Mouse (Mus musculus) CH12.LX (cell line): ENCODE data around the gene Fcnb. TPM values are rescaled to one million over a fixed set of nuclear protein-coding genes. Genes with fewer than 3 reads are reported as not detected.

ENCODE experiments used
- DNase-seq: peaks from one replicate; pipeline ENCODE4 v3.0.0-alpha.2; 2013; ENCODE audit errors: extremely low read depth
- H3K27ac ChIP-seq: 2 replicates; pipeline ENCODE4 v1.5.1; 2012; ENCODE audit warnings: low read depth, mild to moderate bottlenecking, control low read depth, moderate library complexity; ENCODE audit not compliant: insufficient read depth
- H3K27me3 ChIP-seq: replicated peaks from 2 replicates; pipeline ENCODE3; 2012; ENCODE audit warnings: inconsistent platforms
- H3K36me3 ChIP-seq, 2 experiments: replicated peaks in 1 of 2; 2 replicates each; pipeline versions ENCODE3 to v1.6.1; 2012; ENCODE audit warnings: inconsistent platforms in 1 of 2, low read length in 1 of 2, mild to moderate bottlenecking in 1 of 2, mixed read lengths in 1 of 2, moderate library complexity in 1 of 2; ENCODE audit not compliant: control insufficient read depth in 1 of 2, insufficient read depth in 1 of 2
- H3K4me1 ChIP-seq, 2 experiments: 2 replicates each; pipeline ENCODE4 v1.6.1; 2012; ENCODE audit warnings: inconsistent platforms in 1 of 2, moderate library complexity in 1 of 2; ENCODE audit not compliant: insufficient read depth in 2 of 2, control insufficient read depth in 1 of 2
- H3K4me2 ChIP-seq: 2 replicates; pipeline ENCODE4 v1.6.1; 2012; ENCODE audit warnings: low read depth, mild to moderate bottlenecking, control low read depth; ENCODE audit not compliant: poor library complexity, insufficient read depth, severe bottlenecking
- H3K4me3 ChIP-seq, 3 experiments: fragments of 150-350 bp in 1 of 3; sonication (generic) in 1 of 3; replicated peaks in 1 of 3; 2 replicates each; pipeline versions ENCODE3 to v1.5.1; 2011 to 2012; ENCODE audit warnings: low read depth in 2 of 3, low read length in 2 of 3, mild to moderate bottlenecking in 2 of 3, moderate library complexity in 2 of 3, control low read depth in 1 of 3, improper control_type of control experiment in 1 of 3, inconsistent platforms in 1 of 3, mixed read lengths in 1 of 3; ENCODE audit not compliant: poor library complexity in 1 of 3
- H3K79me2 ChIP-seq: replicated peaks from 2 replicates; pipeline ENCODE4 v1.6.1; 2012; ENCODE audit warnings: mild to moderate bottlenecking, moderate library complexity; ENCODE audit not compliant: control insufficient read depth, poor library complexity, insufficient read depth, severe bottlenecking; ENCODE audit errors: extremely low read depth
- H3K9ac ChIP-seq: 2 replicates; pipeline ENCODE4 v1.6.1; 2012; ENCODE audit warnings: low read depth, mild to moderate bottlenecking, control low read depth, moderate library complexity; ENCODE audit not compliant: insufficient read depth
- H3K9me3 ChIP-seq: replicated peaks from 2 replicates; pipeline ENCODE3; 2012; ENCODE audit warnings: low read length, inconsistent platforms, mixed read lengths
- CHD1 ChIP-seq: IDR thresholded peaks from 2 replicates; pipeline ENCODE4 v1.6.1; 2012; ENCODE audit warnings: low read depth, low read length, improper control_type of control experiment, inconsistent platforms
- CHD2 ChIP-seq: IDR thresholded peaks from 2 replicates; pipeline ENCODE4 v1.6.1; 2011; ENCODE audit warnings: low read length, improper control_type of control experiment
- CTCF ChIP-seq, 2 experiments: IDR thresholded peaks in 1 of 2; conservative IDR thresholded peaks in 1 of 2; 2 replicates each; pipeline ENCODE4 v1.5.1; 2011 to 2012; ENCODE audit warnings: low read depth in 2 of 2, low read length in 2 of 2, improper control_type of control experiment in 1 of 2, inconsistent platforms in 1 of 2, mild to moderate bottlenecking in 1 of 2, moderate library complexity in 1 of 2
- EP300 ChIP-seq: IDR thresholded peaks from 2 replicates; pipeline ENCODE4 v1.6.1; 2011; ENCODE audit warnings: low read length, improper control_type of control experiment
- GABPA ChIP-seq: IDR thresholded peaks from 2 replicates; pipeline ENCODE4 v1.6.1; 2012; ENCODE audit warnings: low read depth, low read length, improper control_type of control experiment, inconsistent platforms; ENCODE audit not compliant: insufficient replicate concordance
- IRF4 ChIP-seq: IDR thresholded peaks from 2 replicates; pipeline ENCODE4 v1.6.1; 2014; ENCODE audit warnings: low read depth, mild to moderate bottlenecking, inconsistent platforms, low read length, improper control_type of control experiment
- MAFK ChIP-seq: IDR thresholded peaks from 2 replicates; pipeline ENCODE4 v1.6.1; 2011; ENCODE audit warnings: low read length, improper control_type of control experiment; ENCODE audit not compliant: insufficient replicate concordance
- MAZ ChIP-seq: IDR thresholded peaks from 2 replicates; pipeline ENCODE4 v1.6.1; 2012; ENCODE audit warnings: low read depth, mild to moderate bottlenecking, inconsistent platforms, low read length, improper control_type of control experiment, moderate library complexity
- MYC ChIP-seq: IDR thresholded peaks from 2 replicates; pipeline ENCODE4 v1.6.1; 2011; ENCODE audit warnings: low read depth, mild to moderate bottlenecking, improper control_type of control experiment, low read length
- POLR2A ChIP-seq: IDR thresholded peaks from 2 replicates; pipeline ENCODE4 v1.6.1; 2011; ENCODE audit warnings: low read depth, mild to moderate bottlenecking, improper control_type of control experiment, low read length
- SMC3 ChIP-seq: IDR thresholded peaks from 2 replicates; pipeline ENCODE4 v1.6.1; 2011; ENCODE audit warnings: low read depth, low read length, improper control_type of control experiment
- TBP ChIP-seq: conservative IDR thresholded peaks from 2 replicates; pipeline ENCODE4 v1.6.1; 2011; ENCODE audit warnings: low read depth, low read length, improper control_type of control experiment
- TCF12 ChIP-seq: IDR thresholded peaks from 2 replicates; pipeline ENCODE4 v1.6.1; 2014; ENCODE audit warnings: low read depth, mild to moderate bottlenecking, inconsistent platforms, low read length, improper control_type of control experiment
- USF1 ChIP-seq: IDR thresholded peaks from 2 replicates; pipeline ENCODE4 v1.6.1; 2014; ENCODE audit warnings: low read depth, mild to moderate bottlenecking, inconsistent platforms, low read length, improper control_type of control experiment
- ZC3H11A ChIP-seq: IDR thresholded peaks from 2 replicates; pipeline ENCODE4 v1.6.1; 2012; ENCODE audit warnings: low read depth, mild to moderate bottlenecking, inconsistent platforms, low read length, improper control_type of control experiment
- ZMIZ1 ChIP-seq: IDR thresholded peaks from 2 replicates; pipeline ENCODE4 v1.6.1; 2012; ENCODE audit warnings: low read depth, mild to moderate bottlenecking, inconsistent platforms, low read length, improper control_type of control experiment
- dilution Hi-C: fragments of 300-500 bp; cut with MboI; formaldehyde crosslinking; loops from 2 replicates; pipeline ENCODE4 v1.14.3; 2020; ENCODE audit warnings: low sequenced_read_pairs; ENCODE audit not compliant: extremely low pct_unique_long_range_greater_than_20kb, extremely low pct_ligation_motif_present
- in situ Hi-C: fragments of 300-500 bp; cut with MboI; formaldehyde crosslinking; loops from 3 replicates; pipeline ENCODE4 v1.14.3; 2019; ENCODE audit warnings: low sequenced_read_pairs, low pct_ligation_motif_present, low pct_unique_long_range_greater_than_20kb, mixed read lengths
- polyA plus RNA-seq: library from polyadenylated mRNA; unstranded; fragments of >175 nt; gene quantifications from 2 replicates; pipeline ENCODE4 v1.2.1, GENCODE M21; 2012; ENCODE audit warnings: low read depth; ENCODE audit not compliant: insufficient read length
- total RNA-seq, 2 experiments: library from RNA; depleted of rRNA; stranded (reverse); fragments of 300-350 nt in 1 of 2; fragments of >200 nt in 1 of 2; gene quantifications; 2 replicates each; pipeline ENCODE4 v1.2.3; 2012 to 2014

The Fcnb gene
- total and polyA plus RNA-seq, 3 experiments = not detected

DNA sequence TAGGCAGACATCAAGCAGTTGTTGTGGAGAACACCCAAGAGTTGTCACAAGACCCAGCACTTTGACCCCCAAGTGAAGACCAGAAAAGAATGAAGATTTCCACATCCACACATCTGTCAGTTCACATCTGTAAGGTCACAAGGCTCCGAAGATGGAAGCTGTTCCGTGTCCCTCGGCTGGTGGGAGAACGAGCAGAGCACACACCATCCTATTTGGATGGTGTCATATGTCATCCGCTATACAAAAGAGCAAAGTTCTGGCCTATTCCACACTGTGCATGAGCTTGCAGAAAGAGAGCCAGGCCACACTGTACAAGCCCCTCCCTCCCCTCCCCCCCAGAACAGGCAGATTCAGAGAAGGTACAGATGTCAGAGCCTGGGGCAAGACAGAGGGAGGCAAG lies 4.4 kb upstream of the Fcnb start:
- H3K79me2 ChIP-seq = no peaks in the 10 kb centered on the region
- H3K36me3 ChIP-seq = no peaks in the 10 kb centered on the region
- no peak overlapping the region for H3K9ac ChIP-seq
- no peak for DNase-seq
- no peak overlapping the region for H3K4me2 ChIP-seq
- no peaks in the 10 kb centered on the region for H3K9me3 ChIP-seq
- peaks cover 89% of the 10 kb centered on the region for H3K27me3 ChIP-seq
- no peak overlapping the region for H3K27ac ChIP-seq
- H3K4me3 ChIP-seq = no peak overlapping the region
- TF ChIP-seq EP300 (no peak), CHD2 (no peak), ZMIZ1 (no peak), IRF4 (no peak), CHD1 (no peak), CTCF (conservative IDR thresholded peaks at IDR 0.05 in 1 of 2, IDR thresholded peaks at IDR 0.05 in 1 of 2; ENCODE audit: low read depth in 2 of 2, low read length in 2 of 2) (no peak)
- in situ Hi-C loops = no loop called here
- dilution Hi-C loops = no loop called here
- no peaks in the 10 kb centered on the region for H3K4me1 ChIP-seq

DNA sequence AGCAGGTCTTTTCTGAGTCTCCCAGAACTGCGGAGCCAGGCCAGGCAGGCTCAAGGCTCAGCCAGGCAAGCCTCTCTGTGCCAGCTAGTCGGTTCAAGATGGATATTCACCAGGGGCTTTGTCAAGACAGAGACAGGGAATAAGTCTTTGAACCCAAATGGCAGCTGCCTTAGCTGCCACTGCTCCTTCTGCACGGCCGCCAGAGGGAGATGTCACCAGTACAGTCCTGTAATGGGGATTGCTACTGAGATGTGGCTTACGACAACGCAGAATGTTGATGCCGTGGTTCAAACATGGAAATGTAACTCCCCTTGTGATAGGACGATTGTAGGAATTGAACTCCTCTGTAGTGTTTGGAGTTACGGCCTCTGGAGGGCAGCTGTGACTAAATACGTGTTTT lies 1.4 kb upstream of the Fcnb start:
- Histone ChIP-seq H3K27me3 (peaks cover 90% of the 10 kb centered on the region), H3K4me3 (no peak overlapping the region), H3K4me2 (no peak overlapping the region), H3K9me3 (peaks cover 5% of the 10 kb centered on the region), H3K4me1 (no peaks in the 10 kb centered on the region), H3K27ac (no peak overlapping the region), H3K36me3 (no peaks in the 10 kb centered on the region), H3K9ac (no peak overlapping the region), H3K79me2 (no peaks in the 10 kb centered on the region)
- in situ Hi-C loops (no loop called here), dilution Hi-C loops (no loop called here)
- TF ChIP-seq TCF12 (no peak), MAFK (no peak), ZC3H11A (no peak), USF1 (no peak), CTCF (conservative IDR thresholded peaks at IDR 0.05 in 1 of 2, IDR thresholded peaks at IDR 0.05 in 1 of 2; ENCODE audit: low read depth in 2 of 2, low read length in 2 of 2) (peak in 1 of 2 experiments; percentile 50; a peak in 2 of 4 replicates), POLR2A (no peak), TBP (no peak), SMC3 (peak; percentile 41), MYC (no peak), MAZ (no peak), GABPA (no peak)
- peak; percentile 3 for DNase-seq
